Mouse (Mus musculus): ENCODE measurements at regions not wholly inside any gene's neighbourhood (a gene's known extent, or its start where the extent isn't known, plus 50 kb on each side); places are given as distances from the start of the nearest gene placed in this dataset.

GRCm38 (mm10) chr2:10969111-10969689 is 202.7 kb upstream of the Prkcq start:
- DNase-seq (ENCODE audit: low spot score) (no peak), ATAC-seq (replicated peaks; ENCODE audit: low FRiP score, low read depth) (no peak)
- H3K36me3 ChIP-seq (ENCODE audit: insufficient read depth, low read length) = no peaks in the 10 kb centered on the region
- H3K27me3 ChIP-seq (ENCODE audit: insufficient read depth, low read length) = no peaks in the 10 kb centered on the region
- H3K4me2 ChIP-seq (ENCODE audit: low read length) = no peak overlapping the region
- H3K9ac ChIP-seq (ENCODE audit: low read depth, low read length) = no peak overlapping the region
- H3K4me1 ChIP-seq (replicated peaks; ENCODE audit: insufficient read depth, low read length) = no peaks in the 10 kb centered on the region
- no peak for TF ChIP-seq CTCF (IDR thresholded peaks at IDR 0.05; ENCODE audit: low read depth)
- no peak overlapping the region for H3K27ac ChIP-seq
- H3K4me3 ChIP-seq (replicated peaks; ENCODE audit: low read depth, low read length) = no peak overlapping the region
- no peaks in the 10 kb centered on the region for H3K9me3 ChIP-seq (replicated peaks; ENCODE audit: low read length)
- 62% methylated on average over 10 of the region's 10 CpGs for WGBS

DNA sequence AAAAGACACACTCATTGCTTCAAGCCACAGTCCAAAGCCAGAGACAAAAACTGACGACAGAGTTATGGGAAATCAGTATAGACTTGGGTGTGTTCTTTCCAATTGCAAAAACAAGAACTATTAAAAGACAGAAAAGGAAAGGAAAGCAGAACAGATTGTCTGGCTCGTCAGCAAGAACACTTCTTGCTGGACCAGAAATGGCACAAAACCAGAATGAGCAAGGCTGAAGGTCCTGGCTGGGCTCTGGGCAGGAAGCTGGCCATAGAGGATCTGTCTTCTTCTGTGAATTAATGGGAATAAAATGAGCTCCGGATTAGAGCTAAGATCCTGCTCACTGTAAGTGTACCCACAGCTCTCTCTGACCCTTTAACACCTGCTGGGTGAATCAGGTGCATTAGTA is 199.9 kb upstream of the Prkcq start:
- Histone ChIP-seq H3K4me3 (replicated peaks; ENCODE audit: low read depth, low read length) (no peak overlapping the region), H3K4me2 (ENCODE audit: low read length) (no peak overlapping the region), H3K27ac (no peak overlapping the region), H3K9ac (ENCODE audit: low read depth, low read length) (no peak overlapping the region), H3K36me3 (ENCODE audit: insufficient read depth, low read length) (no peaks in the 10 kb centered on the region), H3K4me1 (replicated peaks; ENCODE audit: insufficient read depth, low read length) (no peaks in the 10 kb centered on the region), H3K27me3 (ENCODE audit: insufficient read depth, low read length) (no peaks in the 10 kb centered on the region), H3K9me3 (replicated peaks; ENCODE audit: low read length) (no peaks in the 10 kb centered on the region)
- no peak for TF ChIP-seq CTCF (IDR thresholded peaks at IDR 0.05; ENCODE audit: low read depth)
- no peak for ATAC-seq (replicated peaks; ENCODE audit: low FRiP score, low read depth)
- no peak for DNase-seq (ENCODE audit: low spot score)
- 43% methylated on average over 3 of the region's 3 CpGs for WGBS

DNA sequence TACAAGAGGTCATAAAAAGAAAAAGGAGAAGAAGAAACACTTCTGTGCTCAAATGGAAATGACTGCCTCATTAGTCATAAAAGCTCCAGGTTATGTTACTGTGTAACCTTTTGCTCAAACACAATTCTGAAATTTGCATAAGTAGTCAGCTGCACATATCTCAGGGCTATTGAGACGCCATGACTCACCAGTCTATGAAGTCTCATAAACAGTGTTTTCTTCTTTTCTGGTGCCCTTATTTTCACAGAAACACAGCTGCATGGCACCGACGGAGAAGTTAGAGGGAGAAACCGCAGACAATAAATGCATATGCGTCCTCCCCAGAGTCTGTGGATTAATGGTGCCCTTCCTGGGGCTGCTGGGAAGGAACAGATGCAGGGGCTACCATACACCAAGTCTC is 193.1 kb upstream of the Prkcq start:
- Histone ChIP-seq H3K36me3 (ENCODE audit: insufficient read depth, low read length) (no peaks in the 10 kb centered on the region), H3K9ac (ENCODE audit: low read depth, low read length) (no peak overlapping the region), H3K27me3 (ENCODE audit: insufficient read depth, low read length) (no peaks in the 10 kb centered on the region), H3K4me2 (ENCODE audit: low read length) (no peak overlapping the region), H3K4me3 (replicated peaks; ENCODE audit: low read depth, low read length) (no peak overlapping the region), H3K4me1 (replicated peaks; ENCODE audit: insufficient read depth, low read length) (no peaks in the 10 kb centered on the region), H3K27ac (peak overlapping the region; percentile 50; the same call in 1 of the 2 replicates), H3K9me3 (replicated peaks; ENCODE audit: low read length) (no peaks in the 10 kb centered on the region)
- ATAC-seq (replicated peaks; ENCODE audit: low FRiP score, low read depth) = no peak
- DNase-seq (ENCODE audit: low spot score) = no peak
- no peak for TF ChIP-seq CTCF (IDR thresholded peaks at IDR 0.05; ENCODE audit: low read depth)
- WGBS = 67% methylated on average over 5 of the region's 5 CpGs

DNA sequence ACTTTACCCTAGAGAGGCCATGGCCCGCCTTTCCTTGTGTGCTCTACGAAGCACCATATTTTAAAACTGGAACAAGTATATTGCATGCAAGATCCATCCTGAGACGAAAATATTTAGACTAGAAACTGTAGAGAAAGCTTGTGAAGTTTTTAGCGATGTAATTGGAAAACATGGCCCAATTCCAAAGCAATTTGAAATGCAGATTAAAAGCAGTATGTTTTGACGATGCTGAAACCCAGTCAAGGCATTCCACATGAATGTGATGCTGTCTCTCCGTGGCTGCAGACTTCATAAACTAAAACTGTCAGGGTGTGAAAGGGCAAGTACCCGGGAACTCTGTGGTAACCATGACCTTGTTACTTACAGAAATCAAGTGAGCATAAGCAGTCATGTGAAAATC is 185.8 kb upstream of the Prkcq start:
- 43% methylated on average over 7 of the region's 7 CpGs for WGBS
- Histone ChIP-seq H3K9ac (ENCODE audit: low read depth, low read length) (no peak overlapping the region), H3K36me3 (ENCODE audit: insufficient read depth, low read length) (no peaks in the 10 kb centered on the region), H3K4me2 (ENCODE audit: low read length) (no peak overlapping the region), H3K27ac (no peak overlapping the region), H3K4me1 (replicated peaks; ENCODE audit: insufficient read depth, low read length) (no peaks in the 10 kb centered on the region), H3K9me3 (replicated peaks; ENCODE audit: low read length) (no peaks in the 10 kb centered on the region), H3K4me3 (replicated peaks; ENCODE audit: low read depth, low read length) (no peak overlapping the region), H3K27me3 (ENCODE audit: insufficient read depth, low read length) (no peaks in the 10 kb centered on the region)
- no peak for TF ChIP-seq CTCF (IDR thresholded peaks at IDR 0.05; ENCODE audit: low read depth)
- no peak for DNase-seq (ENCODE audit: low spot score)
- no peak for ATAC-seq (replicated peaks; ENCODE audit: low FRiP score, low read depth)

DNA sequence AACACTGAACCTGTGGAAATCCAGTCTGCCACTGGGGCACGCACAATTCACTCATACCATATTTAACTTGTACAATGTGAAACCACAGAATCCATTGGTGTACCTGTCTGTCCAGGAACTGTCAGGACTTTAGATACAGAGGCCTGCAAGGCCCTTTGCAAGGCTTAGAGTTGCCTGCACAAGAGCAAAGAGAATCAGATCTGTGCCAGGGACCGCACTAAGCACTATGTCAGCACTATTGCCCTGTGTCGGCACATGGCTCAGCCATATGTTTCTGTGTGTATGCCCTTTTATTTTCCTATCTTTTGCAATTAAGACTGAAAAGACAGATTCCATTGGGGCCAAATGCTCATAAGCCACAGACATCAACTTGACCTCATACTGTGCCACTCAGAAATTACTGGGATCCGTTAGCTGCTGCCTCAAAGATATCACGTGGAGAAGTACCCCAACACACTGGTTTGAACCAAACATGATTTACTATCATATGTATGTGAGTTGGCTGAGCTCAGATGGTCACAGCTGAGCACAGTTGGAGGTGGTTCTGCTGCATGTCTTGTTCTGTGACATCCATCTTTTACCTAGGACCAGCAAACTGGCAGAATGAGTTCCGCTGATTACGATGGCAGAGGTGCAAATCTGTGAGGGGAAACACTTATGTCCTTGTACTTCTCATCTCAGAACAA is 181.7 kb upstream of the Prkcq start:
- Histone ChIP-seq H3K4me1 (replicated peaks; ENCODE audit: insufficient read depth, low read length) (no peaks in the 10 kb centered on the region), H3K4me2 (ENCODE audit: low read length) (no peak overlapping the region), H3K27me3 (ENCODE audit: insufficient read depth, low read length) (no peaks in the 10 kb centered on the region), H3K36me3 (ENCODE audit: insufficient read depth, low read length) (no peaks in the 10 kb centered on the region), H3K27ac (no peak overlapping the region), H3K9me3 (replicated peaks; ENCODE audit: low read length) (no peaks in the 10 kb centered on the region), H3K4me3 (replicated peaks; ENCODE audit: low read depth, low read length) (no peak overlapping the region), H3K9ac (ENCODE audit: low read depth, low read length) (no peak overlapping the region)
- WGBS = 89% methylated on average over 7 of the region's 7 CpGs
- no peak for DNase-seq (ENCODE audit: low spot score)
- no peak for TF ChIP-seq CTCF (IDR thresholded peaks at IDR 0.05; ENCODE audit: low read depth)
- ATAC-seq (replicated peaks; ENCODE audit: low FRiP score, low read depth) = no peak

DNA sequence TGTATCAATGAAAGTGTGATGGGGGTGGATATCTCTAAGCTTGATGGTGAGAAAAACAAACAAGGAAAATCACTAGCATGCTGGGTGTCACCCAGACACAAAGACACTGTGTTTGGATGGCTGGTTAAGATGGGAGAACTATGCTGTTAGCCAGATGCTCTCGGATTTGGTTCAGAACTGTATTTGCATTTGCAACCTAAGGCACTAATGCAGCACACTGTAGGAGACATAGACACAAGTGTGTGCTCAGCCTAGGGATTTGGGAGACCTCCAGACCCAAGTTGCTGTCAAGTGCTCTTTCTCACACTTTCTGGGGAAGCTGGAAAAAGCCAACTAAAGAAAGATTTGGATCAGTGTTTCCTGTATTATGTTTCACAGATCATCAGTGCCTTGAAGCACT is 173.1 kb upstream of the Prkcq start:
- H3K27me3 ChIP-seq (ENCODE audit: insufficient read depth, low read length) = no peaks in the 10 kb centered on the region
- TF ChIP-seq CTCF (IDR thresholded peaks at IDR 0.05; ENCODE audit: low read depth) = no peak
- H3K4me3 ChIP-seq (replicated peaks; ENCODE audit: low read depth, low read length) = no peak overlapping the region
- 44% methylated on average over 1 of the region's 1 CpGs for WGBS
- no peaks in the 10 kb centered on the region for H3K4me1 ChIP-seq (replicated peaks; ENCODE audit: insufficient read depth, low read length)
- H3K27ac ChIP-seq = no peak overlapping the region
- no peak for DNase-seq (ENCODE audit: low spot score)
- no peaks in the 10 kb centered on the region for H3K9me3 ChIP-seq (replicated peaks; ENCODE audit: low read length)
- no peak for ATAC-seq (replicated peaks; ENCODE audit: low FRiP score, low read depth)
- H3K36me3 ChIP-seq (ENCODE audit: insufficient read depth, low read length) = no peaks in the 10 kb centered on the region
- H3K4me2 ChIP-seq (ENCODE audit: low read length) = no peak overlapping the region
- no peak overlapping the region for H3K9ac ChIP-seq (ENCODE audit: low read depth, low read length)

DNA sequence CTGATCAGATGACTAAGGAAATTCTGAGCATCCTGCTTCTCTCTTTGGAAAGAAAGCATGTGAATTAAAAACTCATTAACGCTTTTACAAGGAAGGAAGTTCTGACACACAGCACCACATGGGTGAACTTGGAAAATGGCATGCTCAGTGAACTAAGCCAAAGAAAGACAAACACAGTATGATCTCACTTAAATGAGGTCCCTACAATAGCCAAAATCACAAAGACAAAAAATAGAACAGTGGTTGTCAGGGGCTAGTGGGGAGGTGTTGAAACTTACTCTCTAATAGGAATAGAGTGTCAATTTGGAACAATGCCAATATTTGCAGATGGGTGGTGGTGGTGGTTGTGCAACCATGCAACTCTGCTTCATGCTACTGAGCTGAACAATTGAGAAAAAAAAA is 172.7 kb upstream of the Prkcq start:
- DNase-seq (ENCODE audit: low spot score) = no peak
- H3K4me2 ChIP-seq (ENCODE audit: low read length) = no peak overlapping the region

More for the DNA sequence above, 172.7 kb upstream of the Prkcq start:
- Histone ChIP-seq H3K9ac (ENCODE audit: low read depth, low read length) (no peak overlapping the region), H3K4me1 (replicated peaks; ENCODE audit: insufficient read depth, low read length) (no peaks in the 10 kb centered on the region), H3K27me3 (ENCODE audit: insufficient read depth, low read length) (no peaks in the 10 kb centered on the region), H3K36me3 (ENCODE audit: insufficient read depth, low read length) (no peaks in the 10 kb centered on the region), H3K27ac (no peak overlapping the region), H3K4me3 (replicated peaks; ENCODE audit: low read depth, low read length) (no peak overlapping the region), H3K9me3 (replicated peaks; ENCODE audit: low read length) (no peaks in the 10 kb centered on the region)
- TF ChIP-seq CTCF (IDR thresholded peaks at IDR 0.05; ENCODE audit: low read depth) = no peak
- WGBS = 34% methylated on average over 1 of the region's 1 CpGs
- no peak for ATAC-seq (replicated peaks; ENCODE audit: low FRiP score, low read depth)
